Mouse (Mus musculus): Measurements from ENCODE around the gene Chrnb4. TPM values are rescaled to one million over a fixed set of nuclear protein-coding genes. Genes with fewer than 3 reads are reported as not detected.

Chrnb4 gene
- not detected for polyA plus RNA-seq (2017; shearing (Covaris generic))

DNA sequence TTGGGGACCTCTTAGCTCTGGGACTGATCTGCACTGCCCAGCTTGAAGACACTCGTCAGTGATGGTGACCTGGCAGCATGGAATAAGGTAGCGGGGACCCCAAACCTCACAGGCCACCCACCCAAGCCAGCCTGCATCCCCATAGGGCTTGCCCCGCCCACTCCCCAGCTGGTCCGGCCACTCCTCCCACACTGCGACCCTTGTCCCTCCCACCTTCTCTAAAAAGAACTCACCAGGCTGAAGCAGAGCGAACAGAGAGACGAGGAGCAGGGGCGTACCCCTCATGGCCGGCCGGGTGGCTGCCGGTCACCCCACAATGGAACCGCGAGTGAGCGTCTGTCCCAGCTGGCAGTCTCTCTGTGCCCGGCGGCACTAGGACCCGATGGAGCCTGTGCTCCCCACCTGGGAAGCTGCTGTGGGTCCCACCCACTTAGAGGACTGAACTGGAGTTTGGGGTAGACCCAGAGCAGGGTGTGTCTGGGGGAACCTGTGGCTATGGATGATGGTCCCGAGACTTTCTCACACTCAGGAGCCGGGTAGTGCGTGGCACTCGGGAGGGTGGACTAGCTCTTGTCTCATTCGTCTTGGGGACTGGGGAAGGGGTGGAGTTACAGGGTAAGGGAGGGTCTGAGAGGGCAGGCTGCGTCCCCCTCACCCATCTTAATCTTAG lies at the start of gene Chrnb4:
Gene Chrnb4, minus strand, starts transcription at position 569 of the 670 bp plus-strand sequence.

DNA sequence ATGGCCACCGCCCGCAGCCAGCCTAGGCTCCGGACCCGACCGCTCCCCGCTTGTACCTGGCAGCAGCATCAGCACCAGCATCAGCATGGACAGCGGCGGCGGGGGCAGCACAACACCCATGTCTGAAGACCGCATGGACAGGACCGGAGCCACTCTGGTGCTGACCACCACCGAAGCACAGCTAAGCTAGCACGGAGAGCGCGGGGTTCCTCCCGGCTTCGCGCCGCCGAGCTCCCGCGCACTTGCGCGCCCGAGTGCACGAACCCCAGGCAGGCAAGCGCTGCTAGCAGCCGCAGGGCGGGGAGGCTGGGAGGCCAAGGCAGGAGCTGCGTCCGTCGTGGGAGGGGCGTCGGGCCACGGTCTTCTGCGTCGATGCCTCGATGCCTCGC lies 22.3 kb downstream of the Chrnb4 start, which contains the start of gene Chrna3:
Gene Chrna3, minus strand, starts transcription at position 288 of the 389 bp plus-strand sequence.

DNA sequence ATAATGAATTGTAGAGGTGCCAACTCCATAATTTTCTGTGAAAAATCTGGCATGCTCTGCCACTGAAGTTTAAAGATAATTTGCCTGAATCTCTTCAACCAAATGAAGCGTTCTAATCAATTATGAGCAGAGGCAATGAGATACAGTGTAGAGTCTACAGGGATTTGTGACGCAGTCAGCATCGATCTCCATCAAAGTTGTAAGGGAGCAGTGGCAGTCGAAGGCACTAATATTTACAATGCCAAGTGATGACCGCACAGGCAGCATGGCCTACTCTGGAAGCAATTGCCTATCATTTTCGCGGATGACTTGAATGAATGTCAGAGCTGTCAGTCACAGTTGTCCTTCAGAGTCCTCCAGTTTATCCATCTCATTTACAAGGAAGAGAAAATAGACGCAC lies 67.9 kb downstream of the Chrnb4 start, which contains the start of gene Chrna5:
Gene Chrna5, plus strand, starts transcription at position 207 of the 400 bp plus-strand sequence.

Other genes with a start within 250 kb of the Chrnb4 start
- 18.0 TPM for gene Ireb2, start 185.0 kb downstream of the Chrnb4 start, polyA plus RNA-seq (2017; shearing (Covaris generic))
- 0.38 TPM for gene Hykk, start 131.5 kb downstream of the Chrnb4 start, polyA plus RNA-seq (2017; shearing (Covaris generic))
- 121 TPM for gene Psma4, start 98.0 kb downstream of the Chrnb4 start, polyA plus RNA-seq (2017; shearing (Covaris generic))
- gene AY074887, start 97.8 kb downstream of the Chrnb4 start, polyA plus RNA-seq (2017; shearing (Covaris generic)) = not detected
- 0.41 TPM for gene Chrna5, start 67.9 kb downstream of the Chrnb4 start, polyA plus RNA-seq (2017; shearing (Covaris generic))
- not detected for gene Chrna3, start 22.2 kb downstream of the Chrnb4 start, polyA plus RNA-seq (2017; shearing (Covaris generic))
- 49.8 TPM for gene Ube2q2, start 100.1 kb upstream of the Chrnb4 start, polyA plus RNA-seq (2017; shearing (Covaris generic))
- gene Fbxo22, start 160.1 kb upstream of the Chrnb4 start, polyA plus RNA-seq (2017; shearing (Covaris generic)) = 23.7 TPM

Data from effector memory CD4-positive, alpha-beta T cell, adult 7 months (primary cell).